Mouse (Mus musculus): Measurements from ENCODE around the gene Ttc17.

Gene Ttc17

DNA sequence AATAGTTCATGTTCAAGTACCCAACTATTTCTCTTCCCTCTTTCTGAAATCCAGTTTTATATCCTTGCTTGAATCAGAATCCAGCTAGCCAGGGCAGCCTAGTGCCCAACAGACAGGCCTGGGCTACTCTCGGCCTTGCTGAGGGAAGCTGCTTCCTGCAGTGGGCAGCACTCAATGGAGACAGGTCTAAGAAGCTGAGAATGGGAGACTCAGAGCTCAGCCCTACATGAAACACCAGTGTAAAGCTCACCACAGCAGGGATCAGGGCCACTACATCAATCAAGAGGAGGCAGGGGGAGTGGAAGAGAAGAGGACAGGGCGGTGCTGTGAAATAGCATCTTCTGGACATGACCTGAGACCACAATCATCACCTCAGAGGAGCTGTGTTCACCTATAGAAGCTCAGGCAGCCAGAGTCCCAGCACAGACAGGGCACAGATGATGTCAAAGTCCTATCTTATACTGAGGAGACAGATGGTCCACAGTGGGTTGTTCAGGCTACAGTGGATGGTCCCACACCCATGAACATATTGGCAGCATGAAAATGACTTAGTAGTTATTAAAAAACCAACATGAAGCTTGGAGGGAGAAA is 25.3 kb downstream of the Ttc17 start:
- no peak for DNase-seq (ENCODE audit: low read depth, low spot score)

DNA sequence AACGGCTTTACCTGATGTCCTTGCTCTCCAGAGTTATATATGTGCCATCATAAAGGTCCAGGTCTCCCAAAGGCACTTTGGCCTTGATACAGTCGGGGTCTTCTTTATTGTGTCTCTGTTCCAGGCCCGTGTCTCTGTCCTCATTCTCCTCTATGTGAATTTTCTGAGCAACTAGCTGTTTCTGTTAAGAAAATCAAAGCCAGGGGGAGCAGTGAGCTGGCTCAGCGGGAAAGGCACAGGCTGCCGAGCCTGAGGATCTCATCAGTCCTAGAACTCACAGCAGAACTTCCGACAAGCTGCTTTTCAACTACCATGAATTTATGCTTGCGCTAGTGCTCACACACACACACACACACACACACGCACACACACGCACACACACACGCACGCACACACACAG is 27.8 kb downstream of the Ttc17 start:
- no peak for DNase-seq (ENCODE audit: low read depth, low spot score)

DNA sequence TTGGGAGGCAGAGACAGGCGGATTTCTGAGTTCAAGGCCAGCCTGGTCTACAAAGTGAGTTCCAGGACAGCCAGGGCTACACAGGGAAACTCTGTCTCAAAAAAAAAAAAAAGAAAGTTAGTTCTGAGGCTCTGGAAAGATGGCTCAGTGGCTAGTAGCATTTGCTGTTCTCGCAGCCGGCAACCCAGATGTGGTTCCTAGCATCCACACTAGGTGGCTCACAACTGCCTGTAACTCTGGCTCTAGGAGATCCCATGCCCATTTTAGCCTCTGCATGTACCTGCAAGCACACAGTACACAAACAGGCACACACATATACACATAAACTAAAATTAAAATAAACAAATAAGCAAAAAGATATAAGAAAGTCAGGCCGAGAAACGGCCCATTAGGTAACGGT is 35.4 kb downstream of the Ttc17 start:
- peak; percentile 19 for DNase-seq (ENCODE audit: low read depth, low spot score)

- DNase-seq (ENCODE audit: low read depth, low spot score), result no peak
These were observed 42.7 kb downstream of the Ttc17 start for GRCm38 (mm10) chr2:94363821-94364220.

- DNase-seq (ENCODE audit: low read depth, low spot score), result peak; percentile 68
These were observed 46.0 kb downstream of the Ttc17 start for GRCm38 (mm10) chr2:94360398-94360973.

DNA sequence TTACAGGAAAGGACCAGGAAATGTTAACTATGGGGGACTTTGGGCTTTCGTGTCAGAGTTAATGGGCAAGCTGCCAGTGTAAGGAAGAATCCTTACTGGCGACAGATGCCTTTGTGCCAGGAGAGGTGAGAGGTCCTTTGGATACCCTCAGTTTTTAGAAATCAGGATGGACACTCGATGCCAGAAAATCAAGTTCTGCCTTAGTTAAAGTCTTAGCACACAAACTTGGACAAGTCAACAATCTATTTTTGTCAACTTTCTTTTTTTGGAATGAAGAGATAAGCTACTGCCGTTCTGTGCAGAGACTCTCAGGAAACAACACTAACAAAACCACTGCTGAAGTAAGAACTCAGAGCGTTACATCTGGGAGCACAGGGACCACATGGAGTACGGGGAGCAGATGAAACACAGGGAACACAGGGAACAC is 58.3 kb downstream of the Ttc17 start:
- DNase-seq (ENCODE audit: low read depth, low spot score), result no peak

GRCm38 (mm10) chr2:94346746-94347145 is 59.7 kb downstream of the Ttc17 start:
- DNase-seq (ENCODE audit: low read depth, low spot score), result no peak

- DNase-seq (ENCODE audit: low read depth, low spot score), result no peak
These were observed 61.9 kb downstream of the Ttc17 start for GRCm38 (mm10) chr2:94344624-94345023.

DNA sequence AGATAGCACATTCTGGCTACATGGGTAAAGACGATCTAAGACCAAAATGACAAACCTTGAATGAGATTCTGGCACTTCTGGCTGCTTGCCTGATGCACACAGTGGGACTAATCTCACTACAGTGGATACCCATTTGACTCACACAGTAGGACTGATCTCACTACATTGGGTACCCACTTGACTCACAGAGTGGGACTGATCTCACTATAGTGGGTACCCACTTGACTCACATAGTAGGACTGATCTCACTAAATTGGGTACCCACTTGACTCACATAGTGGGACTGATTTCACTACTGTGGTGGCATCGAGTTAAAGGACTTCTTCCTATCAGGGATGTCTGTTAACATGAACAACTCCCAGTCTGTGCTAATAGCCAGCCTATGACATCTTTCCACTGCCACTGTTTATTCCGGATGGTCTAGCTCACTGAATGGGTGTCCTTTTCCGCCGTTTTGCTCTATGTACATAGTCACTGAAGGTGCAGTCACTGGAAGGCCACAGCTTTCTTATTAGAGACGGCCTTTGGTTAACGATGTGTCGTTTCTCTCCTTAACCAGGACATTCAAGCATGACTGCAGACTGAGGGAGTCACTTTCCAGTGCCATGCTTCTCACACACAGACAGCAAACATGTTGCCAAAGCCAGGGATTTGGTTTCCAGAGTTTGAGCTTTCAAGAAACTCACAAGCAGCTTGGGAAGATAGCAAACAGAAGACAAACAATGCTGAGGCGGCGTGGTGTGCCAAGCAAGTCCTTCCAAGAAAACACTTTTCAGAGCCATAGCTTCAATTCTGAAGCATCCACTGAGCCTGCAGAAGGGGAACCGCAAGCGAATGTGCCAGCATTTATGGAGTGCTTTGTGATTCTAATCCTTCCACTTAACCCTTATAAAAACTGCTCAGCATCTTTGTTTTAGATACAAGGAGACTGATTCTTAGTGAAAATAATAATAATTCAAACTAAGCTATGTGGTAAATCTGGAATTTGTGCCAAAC is 62.9 kb downstream of the Ttc17 start:
- DNase-seq (ENCODE audit: low read depth, low spot score), result no peak

DNA sequence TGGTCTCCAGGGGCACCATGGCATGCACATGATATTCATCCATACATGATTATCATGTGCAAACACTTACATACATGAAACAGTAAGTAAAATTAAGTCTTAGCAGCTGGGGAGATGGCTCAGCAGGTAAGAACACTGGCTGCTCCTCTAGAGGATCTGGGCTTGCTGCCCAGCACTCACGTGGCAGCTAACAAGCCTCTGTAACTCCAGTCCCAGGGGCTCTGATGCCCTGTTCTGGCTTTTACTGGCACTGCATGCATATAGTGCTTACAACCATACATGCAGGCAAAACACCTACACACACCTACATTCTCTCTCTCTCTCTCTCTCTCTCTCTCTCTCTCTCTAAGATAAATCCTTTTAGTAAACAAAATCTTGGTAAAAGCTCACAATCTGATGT is 65.7 kb downstream of the Ttc17 start:
- no peak for DNase-seq (ENCODE audit: low read depth, low spot score)

- no peak for DNase-seq (ENCODE audit: low read depth, low spot score)
These were observed 67.0 kb downstream of the Ttc17 start for GRCm38 (mm10) chr2:94339495-94339894.

- DNase-seq (ENCODE audit: low read depth, low spot score), result no peak
These were observed 70.2 kb downstream of the Ttc17 start for GRCm38 (mm10) chr2:94336336-94336735.

DNA sequence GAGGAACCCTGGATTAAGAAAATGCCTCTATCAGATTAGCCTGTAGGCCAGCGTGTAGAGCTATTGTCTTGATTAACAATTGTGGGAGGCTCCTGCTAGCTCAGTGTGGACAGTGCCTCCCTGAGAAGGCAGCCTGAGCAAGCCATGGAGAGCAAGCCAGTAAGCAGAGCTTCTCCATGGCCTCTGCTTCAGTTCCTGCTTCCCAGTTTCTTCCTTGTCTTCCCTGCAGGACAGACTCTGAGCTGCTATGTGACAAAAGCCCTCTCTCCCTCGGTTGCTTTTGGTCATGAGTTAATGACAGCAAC is 71.8 kb downstream of the Ttc17 start:
- DNase-seq (ENCODE audit: low read depth, low spot score), result no peak

GRCm38 (mm10) chr2:94333841-94334741 is 72.4 kb downstream of the Ttc17 start:
- DNase-seq (ENCODE audit: low read depth, low spot score), result no peak

DNA sequence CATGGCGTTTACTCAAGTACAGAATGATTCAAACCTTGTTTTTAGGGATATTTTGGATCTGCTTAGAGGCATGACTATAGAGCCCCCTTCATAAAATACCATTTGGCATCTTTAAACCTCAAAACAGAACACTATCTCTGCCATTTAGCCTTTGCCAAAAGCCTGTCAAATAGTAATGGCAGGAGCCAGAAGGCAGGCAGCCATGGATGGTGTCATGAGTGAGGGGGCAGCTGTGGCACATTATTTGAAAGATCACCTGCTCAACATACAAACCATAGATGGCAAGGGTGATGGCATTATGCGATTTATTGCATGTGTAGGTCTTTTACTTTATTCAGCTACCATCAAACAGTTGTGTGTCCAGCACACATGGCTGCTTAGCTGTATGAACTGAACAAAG is 73.4 kb downstream of the Ttc17 start:
- no peak for DNase-seq (ENCODE audit: low read depth, low spot score)

GRCm38 (mm10) chr2:94329336-94329735 is 77.2 kb downstream of the Ttc17 start:
- no peak for DNase-seq (ENCODE audit: low read depth, low spot score)

GRCm38 (mm10) chr2:94327836-94328235 is 78.7 kb downstream of the Ttc17 start:
- DNase-seq (ENCODE audit: low read depth, low spot score), result no peak

GRCm38 (mm10) chr2:94319780-94320179 is 86.7 kb downstream of the Ttc17 start:
- DNase-seq (ENCODE audit: low read depth, low spot score), result no peak

- no peak for DNase-seq (ENCODE audit: low read depth, low spot score)
These were observed 90.0 kb downstream of the Ttc17 start for GRCm38 (mm10) chr2:94316526-94316925.

DNA sequence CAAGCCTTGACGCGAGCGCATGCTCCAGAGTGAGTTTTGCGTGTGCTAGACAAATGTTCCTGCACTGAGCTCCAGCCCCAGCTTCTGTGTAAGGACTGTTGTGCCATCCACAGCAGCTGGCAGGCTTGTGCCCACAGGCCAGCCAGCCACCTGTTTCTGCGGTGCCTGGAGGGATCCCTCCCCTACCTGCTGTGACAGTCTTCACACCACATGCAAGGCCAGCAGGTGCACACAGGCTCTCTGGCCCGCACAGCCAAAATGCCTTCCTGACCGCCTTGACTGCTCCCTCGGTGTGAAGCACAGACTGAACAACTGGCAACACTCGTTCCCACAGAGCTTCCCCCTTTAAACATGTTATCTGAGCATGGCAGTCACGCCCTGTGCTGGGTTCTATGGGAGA is 102.5 kb downstream of the Ttc17 start:
- DNase-seq (ENCODE audit: low read depth, low spot score), result no peak

DNA sequence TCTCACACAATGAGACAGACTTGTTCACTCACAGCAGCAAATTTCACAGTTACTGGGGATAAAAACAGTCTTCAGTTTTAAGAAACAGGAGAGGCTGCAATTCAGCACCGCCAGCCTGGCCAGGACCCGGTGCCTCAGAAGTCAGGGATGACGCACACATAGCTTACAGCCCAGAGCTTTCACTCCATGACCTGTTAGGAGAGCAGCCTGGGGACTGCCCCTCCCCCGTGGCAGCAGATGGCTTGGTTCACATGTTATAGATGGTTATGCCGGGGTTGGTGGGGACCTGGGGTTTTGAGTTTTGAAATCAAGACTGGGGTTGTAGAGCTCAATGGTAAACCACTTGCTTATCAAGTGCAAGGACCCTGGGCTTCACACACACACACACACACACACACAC is 104.1 kb downstream of the Ttc17 start:
- no peak for DNase-seq (ENCODE audit: low read depth, low spot score)

DNA sequence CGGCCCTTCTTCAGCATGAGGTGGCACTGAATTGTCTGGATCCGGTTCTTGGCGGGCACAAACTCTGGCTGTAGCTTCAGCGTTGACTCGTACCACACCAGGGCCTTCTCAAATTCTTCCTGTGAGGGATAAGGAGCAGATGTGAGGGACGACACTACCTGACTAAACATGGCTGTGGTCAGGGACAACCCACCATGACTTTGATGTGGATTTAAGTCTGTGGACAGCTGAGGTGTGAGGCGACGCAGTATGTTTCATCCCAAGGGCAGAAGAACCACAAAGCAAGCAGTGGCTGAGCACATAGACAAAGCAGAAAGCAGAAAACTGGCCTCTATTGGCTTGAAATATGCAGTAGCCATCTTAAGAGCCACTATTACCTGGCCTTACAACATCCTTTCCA is 104.7 kb downstream of the Ttc17 start:
- DNase-seq (ENCODE audit: low read depth, low spot score), result no peak

Data from CD4-positive helper T cell, adult 2 months (primary cell).